Mouse (Mus musculus) kidney, postnatal 14 days (tissue): Measurements from ENCODE around the gene Vps45.
"Not testable (repeated sequence)": the region's sequence is repeated elsewhere in the genome, so short reads cannot be mapped to it uniquely, and the experiment has no call there.

Experiments
- DNase-seq: peaks from one replicate; pipeline ENCODE4 v3.0.0; 2022; ENCODE audit warnings: mixed read lengths

Gene Vps45

DNA sequence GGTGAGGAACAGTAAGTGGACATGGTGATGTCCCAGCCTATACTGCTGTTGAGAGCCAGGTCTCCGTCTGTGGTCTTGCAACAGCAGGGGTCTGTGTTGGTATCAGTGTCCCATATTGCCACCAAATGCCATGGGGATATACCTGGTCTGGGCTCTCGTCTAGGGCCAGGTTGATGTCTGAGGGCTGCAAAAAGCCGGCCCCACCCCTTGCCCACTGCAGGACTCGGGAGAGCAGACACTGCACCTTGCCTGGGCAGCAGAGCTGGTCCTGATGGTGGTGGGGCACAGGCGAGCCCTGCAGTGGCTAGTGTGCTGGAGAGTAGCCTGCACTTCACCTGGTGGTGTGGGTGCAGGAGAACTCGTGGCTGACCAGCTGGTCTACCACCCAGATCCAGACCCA, 19.8 kb upstream of the Vps45 start:
- DNase-seq: no peak

DNA sequence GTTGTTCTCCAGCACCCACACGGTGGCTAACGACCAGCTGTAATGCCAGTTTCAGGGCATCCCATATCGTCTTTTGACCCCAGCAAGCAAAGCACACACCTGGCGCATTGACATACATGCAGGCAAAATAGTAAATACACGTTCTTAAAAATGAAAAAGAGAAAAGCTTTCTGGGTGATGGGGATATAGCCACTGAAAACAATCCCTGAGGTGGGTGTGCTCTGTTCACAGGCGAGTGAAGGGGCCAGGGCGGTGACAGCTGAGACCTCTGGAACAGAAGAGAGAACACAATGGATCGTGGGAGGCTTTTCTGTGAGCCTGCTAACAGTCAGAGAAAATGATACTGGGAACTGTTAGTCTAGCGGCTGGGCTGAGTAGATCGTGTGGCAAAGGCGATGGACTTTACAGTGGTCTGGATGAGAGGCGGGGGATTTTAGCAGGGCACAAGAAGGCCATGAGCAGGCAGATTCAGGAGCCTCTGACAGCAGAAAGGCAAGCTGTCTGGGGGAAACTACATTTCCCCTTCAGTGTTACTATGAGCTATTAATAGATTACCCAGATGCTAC, 14.7 kb upstream of the Vps45 start:
- DNase-seq: no peak

DNA sequence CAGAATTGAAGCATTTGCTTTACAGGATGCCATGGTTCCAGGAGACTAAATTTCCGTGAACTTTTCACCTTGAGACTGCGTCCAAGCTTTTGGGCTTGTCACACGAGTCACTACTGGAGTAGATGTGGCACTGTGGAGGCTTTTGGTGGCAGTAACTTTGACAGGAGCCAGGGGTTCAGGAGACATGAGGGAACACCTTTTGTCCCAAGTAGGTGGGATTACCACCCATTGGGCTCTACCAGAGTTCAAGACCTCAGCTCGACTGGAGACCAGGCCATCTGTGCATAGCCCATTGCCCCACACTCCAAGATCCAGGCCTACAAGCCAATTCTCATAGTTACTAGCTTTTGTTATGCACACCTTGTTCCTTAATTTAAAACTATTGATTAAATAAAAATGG, 12.0 kb upstream of the Vps45 start:
- DNase-seq: no peak

DNA sequence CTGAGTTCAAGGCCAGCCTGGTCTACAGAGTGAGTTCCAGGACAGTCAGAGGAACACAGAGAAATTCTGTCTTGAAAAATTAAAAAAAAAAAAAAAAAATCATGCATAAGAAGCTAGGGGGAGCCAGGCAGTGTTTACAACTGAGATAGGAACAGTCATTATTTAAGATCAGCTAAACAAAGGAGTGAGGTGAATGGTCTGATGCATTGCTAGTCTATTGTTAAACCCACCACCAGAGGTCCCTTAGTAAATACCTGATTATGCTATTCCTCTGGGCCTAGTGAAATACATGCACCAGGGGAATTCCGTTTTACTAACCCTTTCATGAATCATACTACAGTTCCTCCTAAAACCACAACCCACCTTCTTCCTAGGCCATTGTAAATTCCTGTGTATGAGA, 11.3 kb upstream of the Vps45 start:
- no peak for DNase-seq

DNA sequence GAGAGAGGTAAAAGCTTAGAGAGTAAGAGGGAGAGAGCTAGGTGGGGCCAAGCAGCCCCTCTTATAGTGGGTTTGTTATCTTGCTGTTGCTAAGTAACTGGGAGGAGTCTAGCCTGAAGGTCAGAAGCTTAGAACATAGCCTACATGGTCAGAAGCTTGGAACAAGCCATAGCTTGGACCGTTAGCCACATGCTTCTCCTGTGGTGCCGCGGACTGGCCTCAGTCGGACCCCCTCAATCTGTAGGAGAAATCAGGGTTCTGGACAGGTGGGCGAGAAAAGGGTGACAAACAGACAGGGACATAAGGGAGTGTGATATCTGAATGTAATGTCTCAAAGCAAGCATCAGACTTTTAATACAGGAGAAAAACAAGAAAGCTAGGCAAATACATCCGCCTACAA, 10.8 kb upstream of the Vps45 start:
- no peak for DNase-seq

DNA sequence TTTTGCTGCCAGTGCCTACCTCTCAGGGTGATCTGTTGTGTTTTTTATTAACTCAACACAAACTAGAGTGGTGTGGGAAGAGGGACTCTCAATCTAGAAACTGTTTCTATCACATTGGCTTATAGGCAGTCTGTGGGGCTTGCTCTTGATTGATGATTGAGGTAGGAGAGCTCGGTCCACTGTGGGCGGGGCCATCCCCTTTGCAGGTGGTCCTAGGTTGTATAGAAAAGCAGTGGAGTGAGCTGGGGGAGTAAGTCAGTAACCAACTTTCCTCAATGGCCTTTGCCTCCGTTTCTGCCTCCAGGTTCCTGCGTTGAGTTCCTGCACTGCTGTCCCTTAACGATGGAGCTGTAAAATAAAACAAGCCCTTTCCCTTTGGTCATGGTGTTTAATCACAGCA, 8.5 kb upstream of the Vps45 start:
- DNase-seq: no peak

DNA sequence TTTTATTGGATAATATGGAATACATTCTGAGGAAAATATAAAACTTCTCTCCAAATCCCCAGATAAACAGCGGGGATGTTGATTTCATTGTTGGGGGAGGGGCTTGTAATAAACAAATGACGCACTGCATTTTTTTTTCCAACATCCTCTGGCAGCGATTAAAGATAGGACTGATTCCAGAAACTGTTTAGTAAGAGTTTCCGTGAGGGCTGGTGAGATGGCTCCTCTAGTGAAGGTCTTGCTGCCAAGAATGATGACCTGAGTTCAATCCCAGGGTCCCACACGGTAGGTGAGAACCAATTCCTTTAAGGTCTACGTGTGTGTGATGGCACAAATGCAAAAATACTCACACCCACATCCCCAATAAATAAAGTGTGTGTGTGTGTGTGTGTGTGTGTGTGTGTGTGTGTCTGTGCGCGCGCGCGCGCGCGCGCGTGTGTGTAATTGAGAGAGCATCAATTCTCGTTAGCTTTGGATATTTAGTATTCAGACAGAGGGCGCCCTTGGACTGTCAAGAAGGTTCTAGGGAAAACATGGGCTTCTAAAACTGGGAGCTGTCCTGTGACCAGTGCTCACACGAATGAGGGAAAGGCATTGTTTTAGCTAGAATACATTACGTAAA, 7.6 kb upstream of the Vps45 start:
- DNase-seq: peak; percentile 78

DNA sequence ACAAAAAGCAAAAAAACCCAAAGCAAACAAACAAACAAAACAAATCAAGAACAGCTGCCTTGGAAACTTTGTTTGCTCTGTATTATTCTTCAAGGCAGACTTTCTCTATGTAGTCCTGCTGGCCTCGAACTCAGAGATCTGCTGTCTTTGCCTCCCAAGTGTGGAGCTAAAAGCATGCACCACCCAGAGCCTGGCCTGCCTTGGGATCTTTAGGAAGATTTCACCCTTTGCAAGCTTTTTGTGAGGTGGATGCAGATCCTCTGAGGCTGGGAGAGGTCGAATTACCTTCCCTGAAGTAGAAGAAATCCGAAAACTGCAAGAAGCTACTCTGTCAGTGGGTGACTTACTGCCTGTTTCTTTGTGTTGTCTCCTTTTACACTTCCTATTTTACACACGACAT, 6.9 kb upstream of the Vps45 start:
- DNase-seq: no peak

DNA sequence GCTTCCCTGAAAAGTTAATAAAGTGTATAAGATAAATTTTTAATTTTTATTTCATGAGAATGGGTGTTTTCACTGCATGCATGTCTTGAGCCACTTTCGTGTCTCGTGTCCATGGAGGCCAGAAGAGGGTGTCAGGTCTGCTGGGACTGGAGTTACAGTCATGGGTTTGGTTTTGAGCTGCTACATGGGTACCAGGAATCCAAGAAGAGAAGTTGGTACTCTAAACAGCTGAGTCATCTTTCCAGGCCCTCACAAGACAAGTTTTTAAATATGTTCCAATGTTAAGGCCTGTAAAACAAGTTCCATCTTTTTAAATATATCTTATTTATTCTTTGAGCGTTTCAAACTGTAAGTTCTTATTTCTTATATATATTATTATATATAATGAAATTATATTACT, 6.0 kb upstream of the Vps45 start:
- DNase-seq: no peak

DNA sequence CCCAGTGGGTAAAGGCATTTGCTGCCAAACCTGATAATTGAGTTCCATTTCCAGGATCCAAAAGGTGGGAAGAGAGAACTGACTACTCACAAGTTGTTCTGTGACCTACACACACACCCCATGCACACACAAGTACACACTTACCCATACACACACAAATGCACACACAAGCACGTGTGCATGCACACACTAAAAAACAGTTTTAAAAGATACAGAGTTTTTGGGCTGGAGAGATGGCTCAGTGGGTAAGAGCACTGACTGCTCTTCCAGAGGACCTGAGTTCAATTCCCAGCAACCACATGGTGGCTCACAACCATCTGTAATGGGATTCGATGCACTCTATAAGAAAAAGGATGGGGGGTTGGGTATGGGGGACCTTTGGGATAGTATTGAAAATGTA, 5.0 kb upstream of the Vps45 start:
- DNase-seq: no peak

DNA sequence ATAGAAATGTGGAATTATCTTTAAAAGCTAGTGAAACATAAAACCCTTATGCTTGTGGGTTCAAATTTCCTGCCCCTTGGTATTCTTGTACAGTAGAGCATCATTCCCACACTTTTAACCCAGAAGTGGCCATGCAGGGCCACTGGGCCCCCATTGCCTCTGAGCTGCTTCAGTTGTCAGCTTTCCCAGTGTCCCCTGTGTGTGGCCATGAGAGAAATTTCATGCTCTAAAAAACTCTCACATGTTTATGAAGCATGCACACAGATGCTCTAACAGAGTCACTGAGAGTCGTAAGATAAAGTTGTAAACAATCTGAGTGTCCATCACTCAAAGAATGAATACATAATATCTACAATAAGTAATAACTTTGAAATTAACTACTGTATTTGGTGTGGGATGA, 1.9 kb upstream of the Vps45 start:
- DNase-seq: no peak

DNA sequence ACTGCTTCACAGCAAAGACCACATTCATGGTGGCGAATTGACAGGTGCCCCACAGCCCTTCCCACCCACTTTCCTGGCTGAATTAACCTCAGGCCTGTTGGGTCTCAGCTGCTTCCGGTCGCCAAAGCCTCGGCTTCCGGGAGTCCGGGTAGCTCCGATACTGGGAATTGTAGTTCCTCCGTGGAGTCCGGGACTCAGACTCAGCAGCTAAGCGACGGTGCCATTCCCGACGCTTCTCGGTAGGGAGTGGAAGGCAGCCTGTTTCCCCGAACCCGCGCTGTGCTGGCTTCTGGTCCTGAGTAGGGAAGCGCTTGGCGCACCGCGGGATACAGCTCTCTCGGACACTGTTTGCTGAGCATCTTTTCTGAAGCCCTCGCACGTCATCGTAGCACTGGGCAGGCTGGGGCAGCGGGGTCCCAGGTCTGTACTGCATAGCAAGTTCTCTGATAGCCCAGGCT, 490 bp downstream of the Vps45 start:
- DNase-seq: peak; percentile 90

DNA sequence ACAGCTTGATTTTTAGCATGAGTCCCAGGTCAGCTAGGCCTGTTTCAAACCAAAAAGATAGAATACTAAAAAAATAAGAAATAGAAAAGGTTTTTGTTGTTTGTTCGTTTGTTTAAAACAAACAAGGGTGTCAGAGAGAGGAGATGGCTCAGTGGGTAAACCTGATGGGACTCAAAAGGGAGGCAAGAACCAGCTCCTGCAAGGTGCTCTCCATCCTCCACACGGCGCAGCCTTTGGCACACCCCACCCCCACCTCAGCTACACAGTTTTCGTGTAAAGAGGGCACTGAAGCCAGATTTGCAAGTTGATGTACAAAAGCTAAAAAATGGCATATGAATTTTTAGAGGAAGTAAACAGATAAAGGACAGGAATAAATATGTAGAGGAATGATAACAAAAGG, 2.2 kb downstream of the Vps45 start:
- no peak for DNase-seq

DNA sequence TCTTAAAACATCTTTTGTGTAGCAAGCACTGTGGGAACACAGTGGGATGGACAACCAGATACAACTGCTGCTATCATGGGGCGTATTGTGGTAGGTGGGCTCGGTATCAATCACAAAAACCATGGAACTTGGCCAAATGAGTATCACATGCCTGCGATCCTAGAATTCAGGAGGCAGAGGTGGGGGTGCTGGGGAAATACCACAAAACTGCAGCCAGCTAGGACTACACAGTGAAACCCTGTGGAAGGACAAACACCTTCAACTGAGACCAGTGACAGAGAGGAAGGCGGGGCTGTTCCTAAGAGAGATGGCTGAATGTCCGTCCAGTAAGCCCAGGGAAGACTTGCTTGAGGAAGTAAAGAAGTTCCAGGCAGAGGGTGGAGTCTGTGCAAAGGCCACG, 3.0 kb downstream of the Vps45 start:
- DNase-seq: no peak

DNA sequence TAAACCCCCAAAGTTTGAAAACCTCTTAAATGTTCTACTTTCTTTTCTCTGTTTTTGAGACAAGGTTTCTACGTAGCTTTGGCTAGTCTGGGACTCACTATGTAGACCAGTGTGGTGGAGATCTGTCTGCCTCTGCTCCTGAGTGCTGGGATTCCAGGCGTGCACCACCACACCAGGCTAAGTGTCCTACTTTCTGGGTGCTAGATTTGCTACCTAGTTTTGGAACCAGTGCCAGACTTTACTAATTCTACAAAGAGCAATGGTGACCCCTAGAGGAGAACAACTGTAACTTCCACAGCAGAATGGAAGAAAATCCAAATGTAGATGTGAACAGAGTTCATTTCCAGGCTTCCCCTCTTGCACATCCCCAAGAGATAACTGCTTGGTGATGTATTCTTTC, 6.4 kb downstream of the Vps45 start:
- DNase-seq: peak; percentile 40

DNA sequence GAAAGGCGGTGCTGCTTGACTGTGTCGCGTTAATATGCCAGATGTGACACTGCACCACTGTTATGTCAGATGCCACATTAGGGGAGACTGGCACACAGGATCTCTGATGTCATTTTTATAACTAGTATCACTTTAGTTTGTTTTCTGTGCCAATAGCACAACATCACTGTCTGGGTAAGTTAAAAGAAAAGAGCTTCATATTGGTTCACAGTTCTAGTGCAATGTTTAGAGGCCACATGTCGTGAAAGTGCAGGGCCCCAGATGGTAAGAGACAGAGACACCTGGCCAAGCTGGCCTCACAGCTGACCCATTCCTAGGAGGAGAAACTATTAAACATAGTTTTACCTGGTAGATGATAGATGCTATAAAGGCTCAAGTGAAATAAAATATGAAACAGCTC, 7.1 kb downstream of the Vps45 start:
- DNase-seq: no peak

DNA sequence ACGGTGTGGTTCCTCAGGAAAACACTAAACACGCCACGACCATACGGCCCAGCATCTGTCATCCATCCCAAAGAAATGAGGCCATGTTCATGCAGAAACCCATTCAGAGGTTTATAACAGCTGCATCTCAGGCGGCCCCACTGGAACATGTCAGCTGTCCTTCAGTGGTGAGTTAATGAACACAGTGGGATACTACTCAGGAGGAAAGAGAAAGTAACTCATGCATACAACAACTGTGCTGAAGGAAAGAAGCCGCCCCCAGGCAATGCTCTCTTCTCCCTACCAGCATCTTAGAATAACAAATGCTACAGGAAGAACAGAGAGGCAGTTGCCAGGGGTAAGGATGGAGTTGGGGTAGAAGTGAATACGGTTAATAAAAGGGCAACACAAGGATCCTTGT, 7.5 kb downstream of the Vps45 start:
- DNase-seq: no peak

DNA sequence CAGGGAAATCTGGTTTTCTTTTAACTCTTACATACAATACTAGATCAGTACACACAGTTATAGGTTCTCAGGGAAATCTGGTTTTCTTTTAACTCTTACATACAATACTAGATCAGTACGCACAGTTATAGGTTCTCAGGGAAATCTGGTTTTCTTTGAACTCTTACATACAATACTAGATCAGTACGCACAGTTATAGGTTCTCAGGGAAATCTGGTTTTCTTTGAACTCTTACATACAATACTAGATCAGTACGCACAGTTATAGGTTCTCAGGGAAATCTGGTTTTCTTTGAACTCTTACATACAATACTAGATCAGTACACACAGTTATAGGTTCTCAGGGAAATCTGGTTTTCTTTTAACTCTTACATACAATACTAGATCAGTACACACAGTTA, 13.7 kb downstream of the Vps45 start:
- DNase-seq: not testable (repeated sequence)

DNA sequence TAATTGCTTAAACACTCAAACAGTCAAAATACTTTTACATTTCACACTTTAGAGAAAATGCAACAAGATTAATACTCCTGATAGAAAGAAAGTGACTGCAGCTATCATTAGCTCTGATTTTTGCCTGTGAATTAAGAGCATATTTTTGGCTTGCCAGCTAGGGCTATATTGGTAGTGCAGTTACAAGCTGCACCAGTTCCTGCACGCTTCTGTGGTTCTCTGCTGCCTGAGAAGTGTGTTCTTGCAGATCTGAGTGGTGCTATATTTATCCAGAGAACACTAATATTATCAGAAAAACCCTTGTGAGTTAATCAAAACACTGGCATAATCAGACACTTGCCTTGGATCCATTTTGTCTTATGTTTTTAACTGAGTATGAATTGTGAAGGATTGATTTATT, 15.2 kb downstream of the Vps45 start:
- DNase-seq: no peak

DNA sequence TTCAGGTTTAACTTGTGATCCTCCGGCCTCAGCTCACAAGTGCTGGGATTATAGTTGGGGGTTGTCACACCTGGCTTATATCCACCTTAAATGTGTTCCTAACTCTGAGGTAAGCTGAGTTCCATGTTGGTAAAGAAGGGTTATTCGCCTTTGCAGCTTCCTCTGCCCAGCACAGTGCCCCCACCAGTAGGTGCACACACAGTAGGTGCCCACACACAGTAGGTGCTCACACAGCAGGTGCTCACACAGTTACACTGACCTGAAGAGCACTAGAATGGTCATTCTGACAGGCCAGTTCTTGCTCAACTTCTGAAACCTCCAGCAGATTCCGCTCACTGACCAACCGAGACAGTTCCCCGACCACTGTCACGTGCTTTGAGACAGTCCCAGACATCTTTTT, 17.2 kb downstream of the Vps45 start:
- no peak for DNase-seq

DNA sequence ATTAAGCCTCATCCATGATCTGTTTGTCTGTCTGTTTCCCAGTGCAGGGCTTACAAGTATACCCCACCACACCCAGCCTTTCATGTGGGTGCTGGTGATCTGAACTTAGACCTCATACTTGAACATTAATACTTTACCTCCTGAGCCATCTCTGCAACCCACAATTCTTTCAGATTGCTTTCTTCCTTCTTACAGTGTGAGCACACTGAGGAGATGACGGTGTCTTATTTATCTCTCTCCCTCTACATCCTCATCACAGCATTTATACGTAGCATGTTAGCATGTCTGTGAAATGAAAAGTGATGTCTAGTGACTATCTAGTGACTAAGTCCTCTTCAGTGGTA, 17.6 kb downstream of the Vps45 start:
- DNase-seq: no peak

DNA sequence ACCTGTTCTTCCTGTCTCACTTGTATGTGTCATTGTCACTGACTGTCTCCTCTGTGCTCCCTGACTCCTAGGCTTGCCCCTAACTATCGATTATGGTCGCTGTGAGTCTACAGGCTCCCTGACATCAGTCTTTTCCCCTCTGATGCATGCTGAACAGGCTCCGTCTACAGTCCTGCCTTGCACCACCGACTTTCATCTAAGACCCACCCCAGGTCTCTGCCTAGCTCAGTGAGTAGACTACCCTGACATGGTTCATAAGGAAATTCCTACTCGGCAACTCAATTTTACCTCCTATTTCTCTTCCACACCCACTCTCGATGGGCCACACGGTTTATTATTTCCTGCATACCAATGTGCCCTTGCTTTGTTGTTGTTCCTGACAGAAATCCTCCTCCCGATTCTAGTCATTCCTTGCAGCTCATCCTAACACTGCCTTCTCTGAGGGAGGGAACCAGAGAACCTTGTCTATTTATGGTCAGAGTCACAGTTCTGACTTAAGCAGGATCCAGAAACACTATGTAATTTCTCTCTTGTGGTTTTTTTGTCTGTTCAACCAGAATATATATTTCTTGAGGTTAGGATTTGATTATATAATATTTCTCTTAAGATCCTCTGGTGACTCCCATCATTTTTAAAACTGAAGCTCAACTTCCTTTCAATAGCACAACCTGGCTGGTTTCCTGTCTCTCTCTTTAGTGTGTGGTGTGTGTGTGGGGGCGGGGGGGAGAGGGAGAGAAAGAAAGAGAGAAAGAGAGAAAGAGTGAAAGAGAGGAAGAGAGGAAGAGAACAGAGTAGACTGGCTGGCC, 18.2 kb downstream of the Vps45 start:
- no peak for DNase-seq

DNA sequence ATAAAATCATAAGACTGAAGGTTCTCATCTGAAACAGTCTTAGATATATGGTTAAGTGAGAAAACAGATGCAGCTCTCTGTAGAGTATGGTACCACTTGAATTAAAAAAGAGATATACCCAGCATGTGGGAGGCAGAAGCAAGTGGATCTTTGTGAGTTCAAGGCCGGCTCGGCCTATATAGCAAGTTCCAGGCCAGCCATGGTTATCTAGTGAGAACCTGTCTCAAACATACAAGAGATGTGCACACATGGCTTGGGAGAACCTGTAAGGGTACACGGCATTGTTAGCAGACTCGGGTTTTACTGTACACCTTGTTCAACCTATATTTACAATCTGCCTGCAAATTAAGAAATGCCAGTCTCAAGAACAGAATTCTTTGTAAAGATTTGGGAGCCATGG, 19.4 kb downstream of the Vps45 start:
- DNase-seq: no peak

DNA sequence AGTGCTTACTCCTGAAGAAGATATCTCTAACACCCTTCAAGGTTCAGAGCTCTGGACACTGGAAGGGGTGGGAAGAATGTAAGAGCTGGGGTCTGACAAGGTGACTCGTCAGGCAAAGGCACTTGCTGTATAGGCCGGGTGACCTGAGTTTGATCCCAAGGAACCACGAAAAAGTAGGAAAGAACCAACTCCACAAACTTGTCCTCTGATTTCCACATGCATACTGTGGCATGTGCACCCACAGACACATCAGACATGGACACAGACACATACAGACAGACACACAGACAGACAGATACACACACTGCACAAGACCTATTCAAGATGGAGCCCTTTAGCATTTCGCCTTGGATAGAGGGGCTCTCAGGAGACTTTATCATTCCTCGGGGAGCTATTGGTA, 20.1 kb downstream of the Vps45 start:
- DNase-seq: no peak

DNA sequence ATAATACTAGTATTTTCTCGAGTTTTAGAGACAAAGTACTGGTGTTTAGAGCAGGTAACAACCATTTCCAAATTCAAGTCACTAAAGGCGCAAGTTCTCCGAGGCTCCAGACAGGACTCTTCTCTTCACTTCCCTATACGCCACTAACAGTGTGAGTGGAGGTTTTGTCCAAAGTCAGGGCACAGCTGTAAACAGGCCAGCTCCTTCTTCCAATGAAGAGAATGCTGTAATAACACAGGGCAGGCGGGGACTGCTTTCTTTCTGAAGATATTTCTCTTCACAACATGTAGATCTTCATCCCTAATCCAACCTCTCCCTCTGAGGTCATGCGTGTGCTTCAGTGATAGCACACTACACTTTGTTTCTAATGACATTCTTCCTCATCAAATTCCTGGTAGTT, 21.5 kb downstream of the Vps45 start:
- no peak for DNase-seq
